Mouse (Mus musculus): ENCODE measurements around the gene Miga2. TPM values are rescaled to one million over a fixed set of nuclear protein-coding genes. Genes with fewer than 3 reads are reported as not detected.

Gene Miga2
- polyA plus RNA-seq, 1 experiment from 2014 or later = 10.6 TPM

GRCm38 (mm10) chr2:30417595-30418165 lies 53.6 kb downstream of the Miga2 start:
- DNase-seq (ENCODE audit: low spot score) = no peak

- DNase-seq (ENCODE audit: low spot score) = no peak
Measured at GRCm38 (mm10) chr2:30418259-30418658, 54.2 kb downstream of the Miga2 start.

GRCm38 (mm10) chr2:30419112-30419511 lies 55.1 kb downstream of the Miga2 start:
- no peak for DNase-seq (ENCODE audit: low spot score)

GRCm38 (mm10) chr2:30421432-30421831 lies 57.4 kb downstream of the Miga2 start:
- no peak for DNase-seq (ENCODE audit: low spot score)

DNA sequence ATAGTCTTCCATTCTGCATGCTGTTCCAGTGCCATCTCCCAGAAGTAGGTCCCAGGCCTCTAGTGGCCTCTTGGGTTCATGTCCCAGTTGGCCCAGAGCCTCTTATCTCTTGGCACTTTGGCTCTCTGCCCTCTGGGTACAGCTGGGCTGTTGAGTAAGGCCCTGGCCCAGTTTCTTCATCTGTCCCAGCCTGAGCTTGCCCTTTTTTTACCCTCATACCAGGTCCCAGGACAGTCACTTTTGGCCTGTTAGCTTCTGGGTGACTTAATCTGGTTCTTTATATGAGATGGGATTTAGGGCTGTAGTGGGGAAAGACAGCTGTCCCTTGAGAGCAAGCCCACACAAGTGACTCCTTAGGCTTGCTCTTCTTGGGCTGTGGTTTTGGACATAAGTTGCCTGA lies 65.1 kb downstream of the Miga2 start:
- no peak for DNase-seq (ENCODE audit: low spot score)

Small RNA genes within 50 kb of the gene (microRNA-seq; reads per million reads assigned to microRNA genes)
- not detected for gene Gm47292 (ENCODE audit: borderline number of aligned reads)

Other genes with a start within 250 kb of the Miga2 start
- gene Zer1, start 239.6 kb upstream of the Miga2 start, polyA plus RNA-seq (2015; fragmentation: Nextera tagmentation; extraction: Ambion mirVana) = 5.6 and 9.6 TPM in 2 replicates
- 4.9 and 5.7 TPM in 2 replicates for gene Tbc1d13, start 230.5 kb upstream of the Miga2 start, polyA plus RNA-seq (2015; fragmentation: Nextera tagmentation; extraction: Ambion mirVana)
- 22.6 and 23.5 TPM in 2 replicates for gene Endog, start 192.7 kb upstream of the Miga2 start, polyA plus RNA-seq (2015; fragmentation: Nextera tagmentation; extraction: Ambion mirVana)
- gene Spout1, start 185.8 kb upstream of the Miga2 start, polyA plus RNA-seq (2015; fragmentation: Nextera tagmentation; extraction: Ambion mirVana) = 44.8 and 46.0 TPM in 2 replicates
- gene Kyat1, start 158.4 kb upstream of the Miga2 start, polyA plus RNA-seq (2015; fragmentation: Nextera tagmentation; extraction: Ambion mirVana) = 14.5 and 15.5 TPM in 2 replicates
- 21.4 and 22.6 TPM in 2 replicates for gene Lrrc8a, start 126.5 kb upstream of the Miga2 start, polyA plus RNA-seq (2015; fragmentation: Nextera tagmentation; extraction: Ambion mirVana)
- gene Gm28035, start 123.7 kb upstream of the Miga2 start, polyA plus RNA-seq (2015; fragmentation: Nextera tagmentation; extraction: Ambion mirVana) = 0.04 and 0.08 TPM in 2 replicates
- gene Phyhd1, start 98.0 kb upstream of the Miga2 start, polyA plus RNA-seq (2015; fragmentation: Nextera tagmentation; extraction: Ambion mirVana) = 2.8 and 3.0 TPM in 2 replicates
- not detected in 2 replicates for gene Gm28038, start 83.2 kb upstream of the Miga2 start, polyA plus RNA-seq (2015; fragmentation: Nextera tagmentation; extraction: Ambion mirVana)
- gene Dolk, start 77.9 kb upstream of the Miga2 start, polyA plus RNA-seq (2015; fragmentation: Nextera tagmentation; extraction: Ambion mirVana) = 15.8 and 18.6 TPM in 2 replicates
- 21.3 and 22.3 TPM in 2 replicates for gene Nup188, start 77.8 kb upstream of the Miga2 start, polyA plus RNA-seq (2015; fragmentation: Nextera tagmentation; extraction: Ambion mirVana)
- gene Sh3glb2, start 4.9 kb upstream of the Miga2 start, polyA plus RNA-seq (2015; fragmentation: Nextera tagmentation; extraction: Ambion mirVana) = 66.9 and 77.5 TPM in 2 replicates
- 27.8 and 28.1 TPM in 2 replicates for gene Dolpp1, start 28.0 kb downstream of the Miga2 start, polyA plus RNA-seq (2015; fragmentation: Nextera tagmentation; extraction: Ambion mirVana)
- gene Crat, start 51.6 kb downstream of the Miga2 start, polyA plus RNA-seq (2015; fragmentation: Nextera tagmentation; extraction: Ambion mirVana) = 7.9 and 10.2 TPM in 2 replicates
- 127 and 128 TPM in 2 replicates for gene Ptpa, start 51.8 kb downstream of the Miga2 start, polyA plus RNA-seq (2015; fragmentation: Nextera tagmentation; extraction: Ambion mirVana)
- 0.55 and 0.69 TPM in 2 replicates for gene Ier5l, start 110.0 kb downstream of the Miga2 start, polyA plus RNA-seq (2015; fragmentation: Nextera tagmentation; extraction: Ambion mirVana)
- gene Cstad, start 230.8 kb downstream of the Miga2 start, polyA plus RNA-seq (2015; fragmentation: Nextera tagmentation; extraction: Ambion mirVana) = 1.2 and 1.3 TPM in 2 replicates

Data from thymus, postnatal 0 days (tissue).